Mouse (Mus musculus): Measurements from ENCODE around the gene Gm6803.
"Not testable (repeated sequence)": the region's sequence is repeated elsewhere in the genome, so short reads cannot be mapped to it uniquely, and the experiment has no call there.

Gene Gm6803

GRCm38 (mm10) chr12:88018671-88019070 is at the start of gene Gm6803:
Gene Gm6803 (minus strand): TSS chr12:88018771.
- not testable (repeated sequence) for DNase-seq (ENCODE audit: low read depth, low spot score)

- peak; percentile 90 for DNase-seq (ENCODE audit: low read depth, low spot score)
Measured at GRCm38 (mm10) chr12:88045226-88045625, 26.7 kb upstream of the Gm6803 start.

GRCm38 (mm10) chr12:88039703-88040102 is 21.1 kb upstream of the Gm6803 start:
- not testable (repeated sequence) for DNase-seq (ENCODE audit: low read depth, low spot score)

- not testable (repeated sequence) for DNase-seq (ENCODE audit: low read depth, low spot score)
Measured at GRCm38 (mm10) chr12:88039062-88039461, 20.5 kb upstream of the Gm6803 start.

GRCm38 (mm10) chr12:88032250-88032649 is 13.7 kb upstream of the Gm6803 start:
- not testable (repeated sequence) for DNase-seq (ENCODE audit: low read depth, low spot score)

GRCm38 (mm10) chr12:88026704-88027103 is 8.1 kb upstream of the Gm6803 start, which contains the start of gene Gm2056:
Gene Gm2056 (plus strand): TSS chr12:88027004.
- DNase-seq (ENCODE audit: low read depth, low spot score): not testable (repeated sequence)

- not testable (repeated sequence) for DNase-seq (ENCODE audit: low read depth, low spot score)
Measured at GRCm38 (mm10) chr12:88011548-88011947, 7.0 kb downstream of the Gm6803 start, which contains the start of gene Gm2075. Gene Gm2075 (plus strand): TSS chr12:88011848.

GRCm38 (mm10) chr12:88004118-88004517 is 14.5 kb downstream of the Gm6803 start:
- not testable (repeated sequence) for DNase-seq (ENCODE audit: low read depth, low spot score)

GRCm38 (mm10) chr12:87984000-87984399 is 34.6 kb downstream of the Gm6803 start:
- peak; percentile 9 for DNase-seq (ENCODE audit: low read depth, low spot score)
